Mouse (Mus musculus): Measurements from ENCODE around the gene Abcc4.
A peak's percentile ranks its signal among the peaks of the same experiment; 100 is the strongest.

Gene Abcc4

GRCm38 (mm10) chr14:118638447-118639275, 67.4 kb downstream of the Abcc4 start:
- no peak for DNase-seq (ENCODE audit: low read depth, low spot score)

- DNase-seq (ENCODE audit: low read depth, low spot score): peak; percentile 14
Observed at GRCm38 (mm10) chr14:118635493-118636183, 70.4 kb downstream of the Abcc4 start.

- DNase-seq (ENCODE audit: low read depth, low spot score): no peak
Observed at GRCm38 (mm10) chr14:118629649-118630048, 76.4 kb downstream of the Abcc4 start.

- DNase-seq (ENCODE audit: low read depth, low spot score): no peak
Observed at GRCm38 (mm10) chr14:118621449-118621789, 84.6 kb downstream of the Abcc4 start.

- DNase-seq (ENCODE audit: low read depth, low spot score): no peak
Observed at GRCm38 (mm10) chr14:118620773-118621448, 85.1 kb downstream of the Abcc4 start.

GRCm38 (mm10) chr14:118616698-118617311, 89.2 kb downstream of the Abcc4 start:
- DNase-seq (ENCODE audit: low read depth, low spot score): peak; percentile 23

GRCm38 (mm10) chr14:118613734-118614133, 92.3 kb downstream of the Abcc4 start:
- DNase-seq (ENCODE audit: low read depth, low spot score): no peak

GRCm38 (mm10) chr14:118611714-118612113, 94.3 kb downstream of the Abcc4 start:
- DNase-seq (ENCODE audit: low read depth, low spot score): no peak

- DNase-seq (ENCODE audit: low read depth, low spot score): no peak
Observed at GRCm38 (mm10) chr14:118610786-118611185, 95.2 kb downstream of the Abcc4 start.

GRCm38 (mm10) chr14:118608816-118609465, 97.1 kb downstream of the Abcc4 start:
- no peak for DNase-seq (ENCODE audit: low read depth, low spot score)

GRCm38 (mm10) chr14:118608317-118608716, 97.7 kb downstream of the Abcc4 start:
- no peak for DNase-seq (ENCODE audit: low read depth, low spot score)

GRCm38 (mm10) chr14:118606476-118606875, 99.5 kb downstream of the Abcc4 start:
- no peak for DNase-seq (ENCODE audit: low read depth, low spot score)

GRCm38 (mm10) chr14:118604903-118605302, 101.1 kb downstream of the Abcc4 start:
- DNase-seq (ENCODE audit: low read depth, low spot score): no peak

GRCm38 (mm10) chr14:118602031-118602430, 104.0 kb downstream of the Abcc4 start:
- no peak for DNase-seq (ENCODE audit: low read depth, low spot score)

- DNase-seq (ENCODE audit: low read depth, low spot score): no peak
Observed at GRCm38 (mm10) chr14:118600746-118601145, 105.3 kb downstream of the Abcc4 start.

GRCm38 (mm10) chr14:118598757-118599156, 107.3 kb downstream of the Abcc4 start:
- DNase-seq (ENCODE audit: low read depth, low spot score): no peak

GRCm38 (mm10) chr14:118594463-118594862, 111.6 kb downstream of the Abcc4 start:
- DNase-seq (ENCODE audit: low read depth, low spot score): no peak

- DNase-seq (ENCODE audit: low read depth, low spot score): peak; percentile 57
Observed at GRCm38 (mm10) chr14:118591477-118592403, 114.3 kb downstream of the Abcc4 start.

GRCm38 (mm10) chr14:118582333-118582941, 123.6 kb downstream of the Abcc4 start:
- DNase-seq (ENCODE audit: low read depth, low spot score): no peak

GRCm38 (mm10) chr14:118581673-118582072, 124.3 kb downstream of the Abcc4 start:
- DNase-seq (ENCODE audit: low read depth, low spot score): no peak

Measured in retina, postnatal 7 days (tissue).